Mouse (Mus musculus) embryonic facial prominence, embryonic 14.5 days (tissue): ENCODE data around the gene Sspo. TPM values are rescaled to one million over a fixed set of nuclear protein-coding genes. Genes with fewer than 3 reads are reported as not detected.

ENCODE experiments used
- ATAC-seq: fragments of 200-750 bp; cut with Nextera tagmentation; 2 replicates; pipeline ENCODE4 v1.8.0; 2017; ENCODE audit warnings: low read depth, moderate number of reproducible peaks, moderate TSS enrichment
- DNase-seq: peaks from one replicate; pipeline ENCODE4 v3.0.0-alpha.2; 2015; ENCODE audit warnings: low spot score
- H3K27ac ChIP-seq: fragments of 300-500 bp; sonication (generic); replicated peaks from 2 replicates; pipeline ENCODE4 v1.5.1; 2014; ENCODE audit warnings: low read depth, mild to moderate bottlenecking, low read length, moderate library complexity
- H3K27me3 ChIP-seq: fragments of 300-500 bp; sonication (generic); replicated peaks from 2 replicates; pipeline ENCODE4 v1.6.1; 2014; ENCODE audit warnings: low read length; ENCODE audit not compliant: control insufficient read depth, insufficient read depth
- H3K36me3 ChIP-seq: fragments of 300-500 bp; sonication (generic); 2 replicates; pipeline ENCODE4 v1.6.1; 2014; ENCODE audit warnings: low read length, mixed read lengths; ENCODE audit not compliant: control insufficient read depth, insufficient read depth
- H3K4me1 ChIP-seq: fragments of 300-500 bp; sonication (generic); 2 replicates; pipeline ENCODE4 v1.6.1; 2014; ENCODE audit warnings: antibody characterized with exemption, low read length; ENCODE audit not compliant: control insufficient read depth, insufficient read depth
- H3K4me2 ChIP-seq: fragments of 300-500 bp; sonication (generic); 2 replicates; pipeline ENCODE4 v1.6.1; 2014; ENCODE audit warnings: low read depth, mild to moderate bottlenecking, low read length, moderate library complexity, mixed read lengths
- H3K4me3 ChIP-seq: fragments of 300-500 bp; sonication (generic); 2 replicates; pipeline ENCODE4 v1.5.1; 2014; ENCODE audit warnings: low read depth, mild to moderate bottlenecking, low read length
- H3K9ac ChIP-seq: fragments of 300-500 bp; sonication (generic); 2 replicates; pipeline ENCODE4 v1.6.1; 2014; ENCODE audit warnings: low read depth, mild to moderate bottlenecking, low read length, moderate library complexity, mixed read lengths
- H3K9me3 ChIP-seq: fragments of 300-500 bp; sonication (generic); 2 replicates; pipeline ENCODE4 v1.6.1; 2016; ENCODE audit warnings: low read length; ENCODE audit not compliant: control insufficient read depth
- WGBS: fragments of 180-500 bp; shearing (Covaris S2); extraction: QIAGEN DNeasy Blood & Tissue Kit; methylation state at CpG from one replicate; pipeline ENCODE4 v1.1.7; 2014; 5-methylcytosine and 5-hydroxymethylcytosine counted together
- polyA plus RNA-seq: library from polyadenylated mRNA; unstranded; fragments of >200 nt; fragmentation: Nextera tagmentation; extraction: Ambion mirVana; gene quantifications from 2 replicates; pipeline ENCODE4 v1.2.1, GENCODE M21; 2014

The Sspo gene
- polyA plus RNA-seq, 1 experiment from 2014 or later: 1.1 TPM

- H3K4me2 ChIP-seq: no peak overlapping the region
- WGBS: 60% methylated on average over 1 of the region's 1 CpGs
- no peak overlapping the region for H3K4me3 ChIP-seq
- DNase-seq: no peak
- no peaks in the 10 kb centered on the region for H3K4me1 ChIP-seq
- H3K27me3 ChIP-seq: no peaks in the 10 kb centered on the region
- H3K27ac ChIP-seq: no peak overlapping the region
- H3K36me3 ChIP-seq: no peaks in the 10 kb centered on the region
- no peak overlapping the region for H3K9ac ChIP-seq
- H3K9me3 ChIP-seq: no peaks in the 10 kb centered on the region
- ATAC-seq: no peak
Observed at GRCm38 (mm10) chr6:48452151-48452550, 4.1 kb downstream of the Sspo start.

GRCm38 (mm10) chr6:48452771-48453170, 4.7 kb downstream of the Sspo start:
- no peak for DNase-seq
- Histone ChIP-seq H3K27me3 (no peaks in the 10 kb centered on the region), H3K4me3 (no peak overlapping the region), H3K9me3 (no peaks in the 10 kb centered on the region), H3K9ac (no peak overlapping the region), H3K4me1 (no peaks in the 10 kb centered on the region), H3K36me3 (no peaks in the 10 kb centered on the region), H3K4me2 (no peak overlapping the region), H3K27ac (no peak overlapping the region)
- WGBS: 76% methylated on average over 3 of the region's 3 CpGs
- no peak for ATAC-seq

GRCm38 (mm10) chr6:48464966-48465679, 17.1 kb downstream of the Sspo start:
- DNase-seq (no peak), ATAC-seq (no peak)
- 92% methylated on average over 13 of the region's 13 CpGs for WGBS
- H3K9ac ChIP-seq: no peak overlapping the region
- H3K4me2 ChIP-seq: no peak overlapping the region
- no peak overlapping the region for H3K4me3 ChIP-seq
- no peaks in the 10 kb centered on the region for H3K9me3 ChIP-seq
- H3K27ac ChIP-seq: no peak overlapping the region
- H3K36me3 ChIP-seq: no peaks in the 10 kb centered on the region
- no peaks in the 10 kb centered on the region for H3K27me3 ChIP-seq
- no peaks in the 10 kb centered on the region for H3K4me1 ChIP-seq

- WGBS: 7% methylated on average over 6 of the region's 6 CpGs
- H3K4me3 ChIP-seq: no peak overlapping the region
- no peak overlapping the region for H3K4me2 ChIP-seq
- H3K36me3 ChIP-seq: no peaks in the 10 kb centered on the region
- no peak overlapping the region for H3K9ac ChIP-seq
- no peak overlapping the region for H3K27ac ChIP-seq
- no peaks in the 10 kb centered on the region for H3K27me3 ChIP-seq
- no peaks in the 10 kb centered on the region for H3K4me1 ChIP-seq
- no peaks in the 10 kb centered on the region; the same call in 1 of the 2 replicates for H3K9me3 ChIP-seq
- no peak for ATAC-seq
- DNase-seq: no peak
Observed at GRCm38 (mm10) chr6:48466715-48467114, 18.7 kb downstream of the Sspo start.

- WGBS: 85% methylated on average over 7 of the region's 7 CpGs
- Histone ChIP-seq H3K4me3 (no peak overlapping the region), H3K36me3 (no peaks in the 10 kb centered on the region), H3K27me3 (no peaks in the 10 kb centered on the region), H3K4me2 (no peak overlapping the region), H3K4me1 (no peaks in the 10 kb centered on the region), H3K9me3 (no peaks in the 10 kb centered on the region; the same call in 1 of the 2 replicates), H3K9ac (no peak overlapping the region), H3K27ac (no peak overlapping the region)
- DNase-seq (no peak), ATAC-seq (no peak)
Observed at GRCm38 (mm10) chr6:48467490-48467889, 19.5 kb downstream of the Sspo start.

- no peak overlapping the region for H3K9ac ChIP-seq
- H3K27me3 ChIP-seq: no peaks in the 10 kb centered on the region
- no peaks in the 10 kb centered on the region; the same call in 1 of the 2 replicates for H3K9me3 ChIP-seq
- H3K4me1 ChIP-seq: no peaks in the 10 kb centered on the region
- H3K4me3 ChIP-seq: no peak overlapping the region
- no peak overlapping the region for H3K4me2 ChIP-seq
- no peak for DNase-seq
- no peak for ATAC-seq
- WGBS: 77% methylated on average over 2 of the region's 2 CpGs
- H3K36me3 ChIP-seq: no peaks in the 10 kb centered on the region
- H3K27ac ChIP-seq: no peak overlapping the region
Observed at GRCm38 (mm10) chr6:48470739-48471138, 22.7 kb downstream of the Sspo start.

- whole genome bisulfite sequencing: 83% methylated on average over 4 of the region's 4 CpGs
- ATAC-seq: no peak
Observed at GRCm38 (mm10) chr6:48478446-48478845, 30.4 kb downstream of the Sspo start.

GRCm38 (mm10) chr6:48482501-48482900, 34.5 kb downstream of the Sspo start:
- Histone ChIP-seq H3K9me3 (no peaks in the 10 kb centered on the region), H3K4me1 (peaks cover 4% of the 10 kb centered on the region), H3K9ac (no peak overlapping the region), H3K4me2 (no peak overlapping the region), H3K36me3 (no peaks in the 10 kb centered on the region), H3K4me3 (no peak overlapping the region), H3K27me3 (no peaks in the 10 kb centered on the region), H3K27ac (no peak overlapping the region)
- DNase-seq: peak; percentile 62
- WGBS: 72% methylated on average over 5 of the region's 5 CpGs
- ATAC-seq: 0 out of 2 replicates have a peak, but pooled peaks have one; percentile 37

More at GRCm38 (mm10) chr6:48478446-48478845, 30.4 kb downstream of the Sspo start:
- Histone ChIP-seq H3K27me3 (no peaks in the 10 kb centered on the region), H3K36me3 (no peaks in the 10 kb centered on the region), H3K4me2 (no peak overlapping the region), H3K9me3 (no peaks in the 10 kb centered on the region), H3K27ac (no peak overlapping the region), H3K4me3 (no peak overlapping the region), H3K9ac (no peak overlapping the region), H3K4me1 (peaks cover 2% of the 10 kb centered on the region)
- no peak for DNase-seq
